Mouse (Mus musculus): ENCODE results near the gene Acy3. TPM values are rescaled to one million over a fixed set of nuclear protein-coding genes. Genes with fewer than 3 reads are reported as not detected.
A peak's percentile ranks its signal among the peaks of the same experiment; 100 is the strongest.

Gene Acy3
- total RNA-seq, 2 experiments from 2014 or later: 11.7 to 15.2 TPM

DNA sequence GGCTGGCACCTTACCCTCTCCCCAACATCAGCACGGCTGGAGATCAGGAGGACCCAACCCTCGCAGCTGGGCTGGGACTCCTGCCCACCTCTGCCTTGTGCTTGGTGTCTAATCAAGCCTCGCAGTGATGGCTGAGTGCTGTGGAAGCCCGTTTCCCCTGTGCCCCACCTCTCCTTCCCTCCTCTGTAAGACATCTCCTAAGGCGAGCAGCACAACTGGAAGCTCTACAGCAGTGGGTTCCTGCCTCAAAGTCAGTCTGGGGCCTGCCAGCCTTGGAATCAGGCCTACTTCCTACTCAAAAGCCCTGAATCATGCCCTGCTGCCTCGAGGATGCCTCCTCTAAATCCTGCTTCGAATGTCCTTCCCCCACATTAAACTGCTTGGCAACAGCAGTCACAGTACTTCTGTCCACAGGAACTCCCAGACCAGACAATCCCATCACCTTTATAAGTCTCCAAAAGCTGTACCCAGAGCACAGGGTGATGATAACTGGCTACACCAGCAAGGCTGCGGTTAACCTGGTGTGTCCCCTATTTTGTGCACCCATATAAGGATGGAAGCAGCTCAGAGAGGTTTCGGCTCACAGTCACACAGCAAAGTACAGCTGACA, 12.9 kb downstream of the Acy3 start:
- DNase-seq: no peak
- intact Hi-C loops (cut with DNase I): no loop called here

DNA sequence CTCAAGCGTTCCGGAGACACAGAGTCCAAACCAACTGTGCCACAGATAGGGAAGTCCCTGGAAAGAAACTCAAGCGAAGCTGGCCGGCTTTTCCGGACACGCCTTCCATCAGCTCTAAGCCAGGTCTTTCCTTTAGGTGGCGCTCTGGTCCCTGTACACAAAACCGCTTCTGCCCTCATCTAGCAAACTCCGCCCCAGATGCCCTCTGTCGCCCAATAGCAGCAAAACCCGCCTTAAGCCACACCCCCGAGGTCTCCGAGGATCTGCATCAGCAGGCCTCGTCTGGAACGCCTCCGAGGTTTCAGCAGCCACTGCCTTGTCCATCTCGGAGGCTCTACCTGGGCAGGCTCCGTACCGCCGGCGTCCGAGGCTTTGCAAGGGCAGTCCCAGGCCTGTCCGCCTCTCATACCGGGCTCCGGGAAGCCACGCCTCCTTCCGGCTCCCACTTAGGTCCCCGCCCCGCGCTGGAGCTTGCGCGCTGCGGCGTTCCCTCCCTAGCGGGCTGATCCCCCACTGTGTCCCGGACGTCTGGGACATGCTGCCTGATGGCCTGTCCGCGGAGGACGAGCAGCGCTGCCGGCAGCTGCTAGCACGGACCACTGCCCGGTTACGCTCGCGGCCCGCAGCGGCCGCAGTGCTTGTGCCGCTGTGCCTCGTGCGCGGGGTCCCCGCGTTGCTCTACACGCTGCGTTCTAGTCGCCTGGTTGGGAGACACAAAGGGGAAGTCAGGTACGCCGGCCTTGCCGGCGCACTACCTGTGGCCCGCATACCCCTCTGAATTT, 13.9 kb downstream of the Acy3 start, which contains the start of the genes Nudt8 and Gm49405:
Gene Nudt8, plus strand, starts transcription at position 462 of the 782 bp plus-strand sequence.
Gene Gm49405, plus strand, starts transcription at position 508 of the 782 bp plus-strand sequence.
- intact Hi-C loops (cut with DNase I): no loop called here
- peak; percentile 92 to 95 for DNase-seq

DNA sequence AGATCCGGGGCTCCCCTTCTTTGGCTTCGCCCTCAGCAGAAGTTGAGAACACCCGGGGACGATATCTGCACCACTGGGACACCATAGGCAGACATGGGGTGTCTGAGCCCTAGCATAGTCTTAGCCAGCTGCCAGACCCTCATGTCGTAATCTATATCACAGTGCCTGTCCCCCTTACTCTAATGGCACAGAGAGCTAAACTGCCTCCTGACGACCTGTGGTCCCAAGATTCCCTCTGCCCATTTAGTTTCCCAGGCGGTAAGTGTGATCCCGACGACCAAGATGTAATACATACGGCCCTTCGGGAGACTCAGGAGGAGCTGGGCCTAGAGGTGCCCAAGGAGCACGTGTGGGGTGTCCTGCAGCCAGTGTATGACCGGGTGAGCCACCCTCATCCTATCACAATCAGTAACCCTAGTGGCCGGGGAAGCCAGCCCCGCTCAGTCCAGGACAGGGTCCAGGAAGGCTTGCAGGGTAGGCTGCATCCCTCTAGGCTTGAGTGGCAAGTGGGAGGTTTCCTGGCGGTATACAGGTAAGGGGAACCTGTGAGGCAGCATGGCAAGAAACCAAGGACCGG, 14.7 kb downstream of the Acy3 start:
- intact Hi-C loops (cut with DNase I): no loop called here
- DNase-seq: no peak

DNA sequence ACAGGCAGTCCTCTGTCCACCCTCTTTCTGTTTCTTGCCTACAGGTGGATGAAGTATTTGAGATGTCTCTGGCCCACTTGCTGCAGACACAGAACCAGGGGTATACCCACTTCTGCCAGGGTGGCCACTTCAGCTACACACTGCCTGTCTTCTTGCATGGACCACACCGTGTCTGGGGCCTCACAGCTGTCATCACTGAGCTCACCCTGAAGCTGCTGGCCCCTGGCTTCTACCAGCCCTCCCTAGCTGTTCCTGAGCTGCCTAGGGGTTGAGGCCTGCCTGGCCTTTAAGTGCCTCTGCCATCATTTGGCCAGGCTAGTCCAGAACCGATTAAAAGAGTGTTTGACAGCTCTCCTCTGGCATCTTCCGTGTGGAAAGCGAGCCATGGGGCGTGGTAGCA, 15.4 kb downstream of the Acy3 start:
- no peak for DNase-seq
- intact Hi-C loops (cut with DNase I): no loop called here

DNA sequence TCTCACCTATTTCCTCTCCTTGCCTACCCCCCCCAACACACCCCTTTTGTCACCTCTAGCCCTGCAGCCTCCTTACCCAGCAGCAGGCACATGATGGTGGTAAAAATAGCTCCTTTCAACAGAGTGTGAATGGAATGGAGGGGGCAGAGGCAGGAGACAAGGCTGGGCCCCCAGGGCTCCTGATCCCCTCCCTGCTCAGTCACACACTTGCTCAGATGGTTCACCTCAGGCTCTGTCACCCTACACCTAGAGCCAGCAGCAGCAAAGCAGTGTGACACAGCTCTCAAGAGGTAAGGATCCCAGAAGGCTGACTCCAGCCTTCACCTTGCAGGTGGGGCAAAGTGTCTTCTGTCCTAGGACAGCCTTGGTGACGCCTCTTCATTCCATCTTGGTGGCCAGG, 16.7 kb downstream of the Acy3 start, which contains the start of gene Doc2g:
Gene Doc2g, plus strand, starts transcription at position 202 of the 400 bp plus-strand sequence.
- intact Hi-C loops (cut with DNase I): no loop called here
- DNase-seq: no peak

DNA sequence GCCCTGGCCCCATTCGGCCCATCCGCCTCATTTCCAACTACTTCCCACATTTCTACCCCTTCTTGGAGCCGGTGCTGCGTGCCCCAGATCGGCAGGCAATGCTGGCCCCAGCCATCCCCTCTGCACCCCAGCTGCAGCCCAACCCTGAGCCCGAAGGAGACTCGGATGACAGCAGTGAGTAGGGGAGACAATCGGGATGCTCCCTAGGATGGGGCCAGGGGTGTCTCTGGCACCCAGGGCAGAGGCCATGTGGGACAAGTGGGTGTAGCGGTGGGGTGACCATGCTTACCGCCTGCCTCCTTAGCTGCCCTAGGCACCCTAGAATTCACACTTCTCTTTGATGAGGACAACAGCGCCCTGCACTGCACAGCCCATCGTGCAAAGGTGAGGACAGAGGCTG, 17.3 kb downstream of the Acy3 start:
- DNase-seq: no peak

DNA sequence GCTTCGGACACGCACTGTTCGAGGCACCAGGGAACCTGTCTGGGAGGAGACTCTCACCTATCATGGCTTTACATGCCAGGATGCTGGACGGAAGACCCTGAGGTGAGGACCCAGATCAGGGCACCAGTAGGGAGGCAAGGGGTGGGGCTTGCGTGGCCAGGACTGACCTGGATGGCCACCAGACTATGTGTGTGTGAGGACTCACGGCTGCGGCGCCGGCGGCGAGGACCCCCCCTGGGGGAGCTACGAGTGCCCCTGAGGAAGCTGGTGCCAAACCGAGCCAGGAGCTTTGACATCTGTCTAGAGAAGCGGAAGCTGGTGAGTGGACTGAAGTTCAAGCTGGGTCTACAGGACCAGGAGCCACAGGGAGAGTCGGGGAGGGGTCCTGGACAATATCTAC, 18.0 kb downstream of the Acy3 start:
- intact Hi-C loops (cut with DNase I): no loop called here
- no peak for DNase-seq

More for the DNA sequence above, 17.3 kb downstream of the Acy3 start:
- intact Hi-C loops (cut with DNase I): no loop called here

DNA sequence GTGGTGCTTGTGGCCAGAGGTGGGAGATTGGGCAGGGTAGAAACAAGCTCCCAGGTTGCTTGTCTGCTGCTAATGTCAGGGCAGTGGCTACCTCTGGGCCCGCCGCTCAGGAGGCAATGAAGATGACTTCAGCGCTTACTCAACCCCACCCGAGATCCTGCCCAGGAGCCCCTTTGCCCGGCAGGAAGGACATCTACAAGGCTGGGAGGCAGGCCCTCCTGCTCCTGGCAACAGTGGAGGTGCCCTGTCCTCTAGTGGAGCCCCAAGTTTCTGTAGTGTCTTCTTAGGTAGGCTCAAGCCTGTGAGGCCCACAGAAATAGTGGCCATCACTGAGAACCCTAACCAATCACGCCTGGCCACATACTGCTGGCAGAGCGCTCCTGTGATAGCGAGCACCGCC, 18.7 kb downstream of the Acy3 start:
- intact Hi-C loops (cut with DNase I): no loop called here
- DNase-seq: no peak

DNA sequence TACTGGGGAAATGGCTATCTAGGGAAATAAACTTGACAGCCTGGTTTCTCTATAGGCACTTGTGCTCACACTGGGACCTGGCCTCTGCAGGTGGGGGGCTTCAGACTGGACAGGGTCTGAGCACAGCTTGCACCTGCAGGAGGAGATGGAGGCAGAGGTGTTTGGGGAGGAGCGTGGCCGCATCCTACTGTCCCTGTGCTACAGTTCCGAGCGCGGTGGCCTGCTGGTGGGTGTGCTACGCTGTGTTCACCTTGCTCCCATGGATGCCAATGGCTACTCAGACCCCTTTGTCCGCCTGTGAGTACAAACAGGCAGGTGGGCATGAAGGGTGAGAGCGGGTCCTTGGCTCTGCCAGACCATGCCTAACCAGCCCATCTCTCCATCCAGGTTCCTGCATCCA, 19.6 kb downstream of the Acy3 start:
- no peak for DNase-seq
- intact Hi-C loops (cut with DNase I): no loop called here

DNA sequence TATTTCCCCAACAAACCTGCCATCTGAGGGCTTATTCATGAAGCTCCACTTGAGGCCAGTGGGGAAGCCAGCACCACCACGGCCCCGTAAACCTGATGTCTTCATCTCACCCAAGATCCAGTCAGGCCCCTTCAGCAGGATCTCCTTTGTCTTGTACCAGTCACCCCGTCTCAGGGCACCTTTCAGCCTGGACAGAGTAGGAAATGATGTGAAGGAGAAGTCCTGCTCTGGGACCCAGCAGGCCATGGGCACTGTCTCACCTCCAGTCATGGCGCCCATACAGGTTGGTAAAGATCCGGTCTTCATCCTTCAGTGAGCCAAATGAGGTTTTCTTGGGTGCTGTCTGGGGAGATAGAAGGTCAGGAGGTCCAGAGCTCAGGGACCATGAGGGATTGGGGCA, 24.7 kb downstream of the Acy3 start:
- intact Hi-C loops (cut with DNase I): no loop called here

DNA sequence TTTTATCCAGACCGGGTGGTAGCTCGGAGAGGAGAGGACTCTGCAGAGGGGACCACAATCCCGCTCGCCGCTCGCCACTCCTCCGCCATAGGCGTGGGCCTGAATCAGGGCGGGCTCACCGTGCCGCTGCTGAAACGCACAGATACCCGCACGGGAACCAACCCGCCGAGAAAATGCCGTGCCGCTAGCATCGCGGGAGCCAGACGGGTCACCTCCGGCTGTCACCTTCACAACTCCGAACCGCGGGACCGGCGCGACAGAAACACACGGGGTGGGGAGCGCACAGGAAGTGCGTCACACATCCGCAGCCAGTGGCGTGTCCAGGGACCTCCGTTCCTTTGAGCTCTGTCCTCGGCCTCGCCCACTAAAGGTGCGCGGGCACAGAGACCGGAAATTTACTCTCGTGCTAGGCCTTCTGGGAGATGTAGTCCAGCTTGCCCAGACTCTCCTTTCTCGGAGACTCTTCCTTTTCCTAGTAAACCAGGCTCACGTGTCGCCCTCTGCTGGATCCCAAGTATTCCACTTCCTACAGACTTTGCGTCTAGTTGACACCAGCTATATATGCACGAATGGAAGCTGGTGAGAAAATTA, 26.2 kb downstream of the Acy3 start, which contains the start of gene Ndufv1:
Gene Ndufv1, minus strand, starts transcription at position 375 of the 591 bp plus-strand sequence.
- intact Hi-C loops (cut with DNase I): loop anchor here (2.0 kb wide), 1 partner anchor 66 kb away; no protein-coding TSS in a partner anchor
- DNase-seq: peak; percentile 92 to 96

More for the DNA sequence above, 24.7 kb downstream of the Acy3 start:
- DNase-seq: no peak

DNA sequence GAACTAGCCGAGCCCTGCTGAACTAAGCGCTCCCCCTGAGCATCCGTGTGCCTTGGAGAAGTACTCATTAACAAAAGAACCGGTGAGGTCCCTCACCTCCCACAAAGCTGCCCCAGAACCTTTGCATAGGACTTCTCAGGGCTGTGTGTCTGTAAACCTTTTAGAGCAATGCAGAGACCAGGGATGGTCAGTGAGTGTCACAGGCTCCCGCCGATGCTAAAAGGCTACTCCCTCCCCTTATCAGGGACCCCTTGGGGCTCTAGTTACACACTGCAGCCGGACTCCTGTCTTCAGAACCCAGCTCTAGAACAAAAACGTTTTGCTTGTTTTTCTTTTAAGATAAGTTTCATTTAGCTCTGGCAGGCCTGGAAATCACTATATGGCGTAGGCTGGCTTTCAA, 26.7 kb downstream of the Acy3 start:
- intact Hi-C loops (cut with DNase I): loop anchor here (2.0 kb wide), 1 partner anchor 66 kb away; no protein-coding TSS in a partner anchor
- no peak for DNase-seq

DNA sequence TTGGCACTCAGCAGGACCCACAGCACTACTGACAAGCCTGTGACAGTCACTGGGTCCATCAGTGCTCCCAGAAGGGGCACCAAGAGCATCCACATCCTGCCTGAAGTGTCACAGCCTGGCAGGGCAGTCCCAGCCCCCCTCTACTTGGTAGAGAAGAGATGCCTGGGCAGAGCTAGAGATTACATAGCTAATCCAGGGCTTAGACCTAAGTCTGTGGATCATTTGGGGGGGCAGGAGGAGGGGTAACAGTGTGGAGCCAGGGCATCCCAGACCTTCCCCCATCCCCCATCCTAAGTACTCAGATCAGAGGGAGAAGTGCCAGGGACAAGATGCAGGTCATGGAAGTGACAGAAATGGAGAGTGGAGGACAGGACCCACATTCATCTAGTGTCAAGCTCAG, 28.4 kb downstream of the Acy3 start:
- intact Hi-C loops (cut with DNase I): no loop called here

DNA sequence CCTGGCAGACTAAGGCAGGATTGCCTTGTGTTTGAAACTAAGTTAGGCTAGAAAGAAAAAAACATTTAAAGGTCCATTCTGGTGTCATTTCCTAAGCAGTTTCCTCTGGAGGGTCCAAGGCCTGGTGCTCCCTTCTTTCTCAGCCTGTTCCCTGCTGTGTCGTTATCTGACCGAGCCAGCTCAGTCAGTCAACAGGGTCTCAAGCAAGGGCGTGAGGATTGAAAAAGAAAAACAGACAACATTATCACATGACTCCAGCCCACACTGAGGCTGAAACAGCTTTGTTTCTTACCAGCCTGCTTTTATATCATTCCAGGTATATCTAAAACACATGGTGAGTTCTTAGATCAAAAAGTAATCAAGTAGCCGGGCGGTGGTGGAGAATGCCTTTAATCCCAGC, 29.3 kb downstream of the Acy3 start:
- DNase-seq: no peak
- intact Hi-C loops (cut with DNase I): no loop called here

More for the DNA sequence above, 28.4 kb downstream of the Acy3 start:
- DNase-seq: no peak

DNA sequence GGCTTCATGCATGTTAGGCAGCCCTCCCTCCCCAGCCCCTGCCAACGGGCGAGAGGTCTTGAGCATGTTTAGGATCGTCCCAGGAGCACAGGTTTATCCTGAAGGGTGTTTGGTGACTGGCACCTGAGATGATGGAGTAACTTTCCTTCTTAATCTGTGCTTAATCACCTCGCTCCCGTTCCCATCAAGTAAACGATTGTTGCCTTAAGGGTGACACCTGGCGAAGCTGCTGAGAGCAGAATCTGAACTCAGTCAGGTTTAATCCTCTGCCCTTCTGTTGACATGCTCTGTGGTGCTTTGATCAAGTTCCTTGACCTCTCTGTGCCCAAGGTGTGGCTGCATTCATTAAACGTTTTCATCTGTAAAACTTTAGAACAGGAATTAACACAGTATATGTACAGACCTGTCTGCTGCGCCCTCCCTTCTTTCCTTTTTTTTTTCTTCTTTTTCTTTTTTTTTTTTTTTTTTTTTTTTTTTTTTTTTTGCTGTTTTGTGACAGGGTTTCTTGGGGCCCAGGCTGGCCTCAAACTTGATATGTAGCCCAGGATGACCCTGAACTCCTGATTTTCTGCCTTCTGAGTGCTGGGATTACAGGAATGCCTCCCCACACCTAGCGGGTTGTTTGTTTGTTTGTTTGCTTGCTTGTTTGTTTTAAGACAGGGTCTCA, 31.7 kb downstream of the Acy3 start:
- DNase-seq: no peak
- intact Hi-C loops (cut with DNase I): no loop called here

DNA sequence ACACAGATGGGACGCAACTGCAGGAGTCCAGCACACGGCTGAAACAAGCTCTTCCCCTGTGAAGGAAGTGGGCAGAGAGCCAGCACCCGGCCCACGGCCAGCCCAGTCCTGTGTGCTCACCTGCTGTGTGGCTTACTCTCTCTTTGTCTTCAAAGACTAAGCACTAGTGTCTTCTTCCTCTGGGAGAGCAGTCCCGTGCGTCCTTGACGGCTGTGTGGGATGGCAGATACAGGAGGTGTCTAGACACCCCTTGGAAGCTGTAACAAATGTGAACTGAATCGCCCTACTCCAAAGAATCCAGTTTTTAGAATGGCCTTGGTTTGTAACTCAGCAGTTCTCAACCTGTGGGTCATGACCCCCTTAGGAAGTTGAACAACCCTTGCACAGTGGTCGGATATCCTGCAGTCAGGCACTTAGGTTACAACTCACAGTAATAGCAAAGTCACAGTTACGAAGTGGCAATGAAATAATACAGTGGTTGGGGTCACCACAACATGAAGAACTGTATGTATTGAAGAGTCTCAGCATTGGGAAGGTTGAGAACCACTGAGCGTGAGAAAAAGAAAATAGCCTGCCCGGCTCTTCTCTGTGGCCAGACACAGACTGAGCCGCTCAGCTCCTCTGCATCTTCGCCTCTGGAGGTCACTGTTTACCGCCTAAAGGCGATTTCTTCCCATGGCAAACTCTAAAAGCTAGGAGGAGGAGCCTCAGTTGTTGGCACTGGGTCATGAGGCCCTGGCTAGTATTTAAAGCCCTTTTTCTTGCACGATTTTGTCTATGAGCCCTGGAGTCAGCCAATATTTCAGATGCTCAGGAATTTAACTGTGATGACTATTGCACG, 32.6 kb downstream of the Acy3 start:
- DNase-seq: peak; percentile 82 to 89
- intact Hi-C loops (cut with DNase I): loop anchor here (1.0 kb wide), 2 partner anchors 29 to 209 kb away; no protein-coding TSS in a partner anchor

DNA sequence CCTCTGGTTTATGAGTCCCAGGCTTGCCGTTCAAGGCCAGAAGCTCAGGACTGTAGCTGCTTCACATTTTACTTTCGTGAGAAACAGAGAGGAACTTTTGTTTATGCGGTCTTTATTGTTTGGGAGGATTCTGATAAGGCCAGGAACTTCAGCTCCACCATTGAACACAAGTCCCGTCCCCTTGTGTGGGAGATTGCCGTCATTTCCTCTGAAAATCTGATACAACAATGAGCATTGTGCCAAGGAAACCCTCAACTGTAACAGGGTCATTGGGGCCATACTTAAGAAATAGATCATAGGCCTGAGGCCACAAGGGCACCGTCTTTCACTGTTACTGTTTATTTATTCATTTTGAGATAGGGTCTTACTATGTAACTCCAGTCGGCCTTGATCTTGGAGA, 36.8 kb downstream of the Acy3 start:
- intact Hi-C loops (cut with DNase I): no loop called here
- no peak for DNase-seq

DNA sequence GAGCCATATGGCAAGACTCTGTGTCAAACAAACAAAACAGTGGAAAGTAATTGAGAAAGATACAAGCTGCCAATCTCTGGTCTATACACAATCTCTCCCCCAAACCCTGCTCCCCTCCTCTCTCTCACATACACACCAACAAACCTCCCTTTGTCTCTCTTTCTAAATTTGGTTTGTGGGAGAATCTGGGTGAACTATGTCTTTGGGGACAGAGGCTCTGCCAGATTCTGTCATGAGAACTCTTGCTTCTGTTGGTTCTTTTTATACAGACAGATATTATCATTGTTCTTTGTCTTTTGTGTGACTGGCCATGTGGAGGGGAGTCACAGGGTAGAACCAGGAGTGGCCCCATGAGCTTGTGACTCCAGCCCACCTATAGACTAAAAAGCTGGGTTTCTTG, 41.2 kb downstream of the Acy3 start:
- intact Hi-C loops (cut with DNase I): no loop called here
- no peak for DNase-seq

DNA sequence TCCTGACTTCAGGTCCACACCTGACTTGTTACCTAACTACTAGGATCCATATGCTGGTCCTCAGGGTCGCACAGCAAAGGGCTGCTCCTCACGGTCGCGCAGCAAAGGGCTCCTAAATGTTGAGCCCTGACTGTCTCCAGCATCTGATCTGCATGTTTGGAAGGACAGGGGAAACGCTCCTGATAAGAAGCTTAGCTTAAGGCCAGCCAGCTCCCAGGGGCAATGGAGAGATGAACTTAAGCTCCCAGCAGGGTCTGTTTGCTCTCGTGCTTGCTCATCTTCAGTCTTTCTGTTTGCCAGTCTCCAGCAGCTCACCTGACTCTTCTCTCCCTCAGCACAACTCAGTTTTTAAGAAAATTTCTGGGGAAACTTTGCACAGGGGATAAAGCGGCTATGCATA, 46.3 kb downstream of the Acy3 start:
- no peak for DNase-seq
- intact Hi-C loops (cut with DNase I): no loop called here
